Mouse (Mus musculus): ENCODE measurements around the gene Dnajb2. TPM values are rescaled to one million over a fixed set of nuclear protein-coding genes. Genes with fewer than 3 reads are reported as not detected.

The Dnajb2 gene
- polyA plus RNA-seq, 1 experiment from 2014 or later = 35.9 TPM

DNA sequence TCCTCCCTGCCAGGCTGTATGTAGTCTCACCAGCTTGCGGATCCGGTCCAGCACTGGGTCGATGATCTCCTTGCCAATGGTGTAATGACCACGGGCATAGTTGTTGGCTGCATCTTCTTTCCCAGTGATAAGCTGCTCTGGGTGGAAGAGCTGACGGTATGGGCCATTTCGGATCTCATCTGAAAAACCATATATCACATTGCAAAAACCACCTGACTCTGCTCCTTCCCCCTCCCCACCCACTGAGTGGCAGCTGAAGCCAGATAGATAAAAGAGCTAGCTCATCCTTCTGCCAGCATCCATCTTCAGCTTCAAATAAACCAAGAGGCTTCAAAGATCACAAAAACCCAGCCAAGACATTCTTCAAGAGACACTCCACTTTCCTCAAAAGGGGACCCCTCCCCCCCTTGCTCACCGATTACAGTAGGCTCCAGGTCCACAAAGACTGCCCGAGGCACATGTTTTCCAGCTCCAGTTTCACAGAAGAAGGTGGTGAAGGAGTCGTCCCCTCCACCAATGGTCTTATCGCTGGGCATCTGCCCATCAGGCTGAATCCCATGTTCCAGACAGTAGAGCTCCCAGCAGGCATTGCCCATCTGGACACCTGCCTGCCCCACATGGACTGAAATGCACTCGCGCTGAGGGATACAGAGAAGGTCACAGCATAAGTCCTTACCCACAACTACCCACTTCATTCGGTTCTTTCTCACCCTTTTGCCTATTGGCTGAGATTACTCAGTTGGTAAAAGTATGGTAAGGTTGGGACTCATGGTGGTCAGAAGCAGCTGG, 19.2 kb upstream of the Dnajb2 start:
- Histone ChIP-seq H3K9ac (replicated peaks; ENCODE audit: low read depth, low read length) (no peak overlapping the region), H3K36me3 (ENCODE audit: control insufficient read depth, insufficient read depth, low read length) (peaks cover 18% of the 10 kb centered on the region), H3K27me3 (ENCODE audit: control insufficient read depth, insufficient read depth, low read length) (peaks cover 32% of the 10 kb centered on the region), H3K4me3 (ENCODE audit: low read depth, low read length) (no peak overlapping the region), H3K9me3 (ENCODE audit: control insufficient read depth, low read length) (no peaks in the 10 kb centered on the region), H3K4me2 (ENCODE audit: low read depth, low read length) (no peak overlapping the region), H3K27ac (ENCODE audit: low read depth, low read length) (no peak overlapping the region), H3K4me1 (ENCODE audit: control insufficient read depth, insufficient read depth, low read length) (peaks cover 12% of the 10 kb centered on the region)
- no peak for ATAC-seq (ENCODE audit: low read depth)
- 80% methylated on average over 13 of the region's 13 CpGs for WGBS

DNA sequence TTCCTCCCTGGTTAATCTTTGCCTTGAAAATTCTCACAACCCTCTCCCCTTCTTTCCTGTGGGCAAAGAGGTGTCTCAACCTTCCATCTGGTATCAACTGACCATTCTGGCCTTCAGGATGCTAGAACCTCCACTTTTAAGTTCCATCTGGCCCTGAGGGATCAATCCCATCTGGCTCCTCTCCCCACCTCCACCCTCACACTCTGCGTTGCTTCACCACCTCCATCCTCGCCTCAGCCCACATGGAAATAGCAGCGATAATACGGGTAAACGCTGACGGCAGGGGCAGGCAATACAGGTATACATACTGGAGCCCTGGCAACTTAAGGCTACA, 18.3 kb upstream of the Dnajb2 start:
- Histone ChIP-seq H3K27me3 (ENCODE audit: control insufficient read depth, insufficient read depth, low read length) (peaks cover 32% of the 10 kb centered on the region), H3K27ac (ENCODE audit: low read depth, low read length) (no peak overlapping the region), H3K9me3 (ENCODE audit: control insufficient read depth, low read length) (no peaks in the 10 kb centered on the region), H3K9ac (replicated peaks; ENCODE audit: low read depth, low read length) (no peak overlapping the region), H3K36me3 (ENCODE audit: control insufficient read depth, insufficient read depth, low read length) (peaks cover 18% of the 10 kb centered on the region), H3K4me2 (ENCODE audit: low read depth, low read length) (peak overlapping the region; percentile 78; the same call in 1 of the 2 replicates), H3K4me1 (ENCODE audit: control insufficient read depth, insufficient read depth, low read length) (peaks cover 10% of the 10 kb centered on the region; the same call in 1 of the 2 replicates), H3K4me3 (ENCODE audit: low read depth, low read length) (no peak overlapping the region)
- 3% methylated on average over 6 of the region's 6 CpGs for WGBS
- no peak for ATAC-seq (ENCODE audit: low read depth)

DNA sequence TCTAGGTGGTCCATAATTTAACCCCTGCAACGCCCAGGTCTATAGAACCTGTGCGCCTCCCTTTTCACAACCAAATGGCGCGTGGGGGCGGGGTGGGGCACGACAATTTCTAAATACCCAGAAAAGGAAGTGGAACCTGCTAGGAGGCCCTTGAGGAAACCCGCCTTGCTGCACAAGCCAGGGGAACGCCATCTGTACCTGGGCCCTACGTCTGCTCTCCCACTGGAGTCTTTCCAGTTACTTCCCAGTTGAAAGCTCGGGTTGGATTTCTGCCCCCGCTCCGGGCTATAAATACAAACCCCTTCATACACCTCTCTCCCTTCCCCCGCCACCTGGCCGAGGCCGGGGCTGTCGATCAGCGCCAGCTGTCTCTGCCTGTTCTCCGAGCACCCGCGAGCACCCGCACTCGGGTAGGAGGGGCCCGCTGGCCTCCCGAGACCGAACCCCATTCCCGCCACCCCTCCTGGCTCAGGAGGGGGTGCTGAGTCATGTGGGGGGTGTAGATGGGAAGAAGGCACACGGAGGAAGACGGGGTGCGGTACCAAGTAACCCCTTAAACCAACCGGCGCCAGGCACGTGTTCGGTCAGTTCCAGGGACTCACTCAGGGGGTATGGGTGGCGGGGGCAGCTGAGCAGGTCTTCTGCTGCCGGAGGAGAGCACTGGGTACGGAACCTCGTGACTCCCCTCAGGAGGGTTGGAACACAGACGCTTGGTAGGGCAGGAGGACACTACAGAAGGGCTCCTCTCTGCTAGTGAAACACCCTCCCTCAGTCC, 17.8 kb upstream of the Dnajb2 start:
- peaks cover 10% of the 10 kb centered on the region; the same call in 1 of the 2 replicates for H3K4me1 ChIP-seq (ENCODE audit: control insufficient read depth, insufficient read depth, low read length)
- no peaks in the 10 kb centered on the region for H3K9me3 ChIP-seq (ENCODE audit: control insufficient read depth, low read length)
- peaks cover 16% of the 10 kb centered on the region for H3K36me3 ChIP-seq (ENCODE audit: control insufficient read depth, insufficient read depth, low read length)
- H3K27me3 ChIP-seq (ENCODE audit: control insufficient read depth, insufficient read depth, low read length) = peaks cover 35% of the 10 kb centered on the region
- H3K4me2 ChIP-seq (ENCODE audit: low read depth, low read length) = peak overlapping the region; percentile 78
- 2% methylated on average over 38 of the region's 38 CpGs for WGBS
- no peak overlapping the region for H3K27ac ChIP-seq (ENCODE audit: low read depth, low read length)
- peak overlapping the region; percentile 28; the same call in 1 of the 2 replicates for H3K9ac ChIP-seq (replicated peaks; ENCODE audit: low read depth, low read length)
- peak; percentile 72; the same call in 1 of the 2 replicates for ATAC-seq (ENCODE audit: low read depth)
- H3K4me3 ChIP-seq (ENCODE audit: low read depth, low read length) = peak overlapping the region; percentile 44

DNA sequence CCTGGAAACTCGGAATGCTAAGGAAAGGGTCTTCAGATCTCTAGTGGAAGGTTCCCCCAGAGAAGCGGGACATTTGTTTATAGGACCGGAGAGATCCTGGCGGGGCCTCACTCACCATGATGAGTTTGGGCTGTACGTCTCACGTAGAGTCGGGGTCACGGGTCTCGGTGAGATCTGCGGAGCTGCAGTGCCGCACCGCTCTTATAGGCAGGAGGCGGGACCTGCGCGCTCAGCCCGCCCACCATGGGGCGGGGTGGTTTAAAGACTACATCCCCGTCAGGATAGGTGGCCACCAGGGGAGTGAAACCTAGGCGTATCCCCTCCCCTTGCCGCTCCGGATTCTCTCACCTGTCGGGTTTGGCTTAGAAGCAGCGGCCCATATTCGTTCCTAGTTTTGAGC, 17.1 kb upstream of the Dnajb2 start:
- Histone ChIP-seq H3K4me1 (ENCODE audit: control insufficient read depth, insufficient read depth, low read length) (peaks cover 10% of the 10 kb centered on the region; the same call in 1 of the 2 replicates), H3K9ac (replicated peaks; ENCODE audit: low read depth, low read length) (peak overlapping the region; percentile 51), H3K4me3 (ENCODE audit: low read depth, low read length) (peak overlapping the region; percentile 44), H3K4me2 (ENCODE audit: low read depth, low read length) (peak overlapping the region; percentile 78), H3K27me3 (ENCODE audit: control insufficient read depth, insufficient read depth, low read length) (peaks cover 35% of the 10 kb centered on the region), H3K36me3 (ENCODE audit: control insufficient read depth, insufficient read depth, low read length) (peaks cover 10% of the 10 kb centered on the region; the same call in 1 of the 2 replicates), H3K9me3 (ENCODE audit: control insufficient read depth, low read length) (no peaks in the 10 kb centered on the region), H3K27ac (ENCODE audit: low read depth, low read length) (no peak overlapping the region)
- under 1% methylated on average over 22 of the region's 24 CpGs for WGBS
- ATAC-seq (ENCODE audit: low read depth) = peak; percentile 90

DNA sequence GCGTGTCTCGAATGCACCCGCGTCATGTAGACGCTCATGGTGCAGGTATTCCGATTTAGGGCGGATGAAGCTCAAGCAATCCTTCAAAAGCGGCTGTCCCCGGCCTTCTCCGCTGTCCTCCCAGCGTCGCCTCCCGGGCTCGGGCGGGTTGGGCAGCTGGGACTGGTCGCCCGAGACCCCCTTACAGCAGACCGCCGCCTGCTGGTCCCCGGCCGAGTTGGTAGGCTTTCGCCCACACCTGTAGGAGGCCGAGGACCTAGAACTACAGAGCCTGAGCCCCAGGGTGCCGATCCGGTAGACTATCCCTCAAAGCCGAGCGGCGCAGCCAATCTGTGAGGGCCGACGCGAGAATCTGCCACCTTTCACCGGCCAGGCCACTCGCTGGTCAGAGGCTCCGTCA, 16.7 kb upstream of the Dnajb2 start, which contains the start of gene Tuba4a:
Tuba4a (minus strand) TSS at position 335 of the 400 bp plus-strand sequence.
- no peak within 1 kb of the TSS for H3K27ac ChIP-seq (ENCODE audit: low read depth, low read length)
- peak; percentile 57 for ATAC-seq (ENCODE audit: low read depth)
- H3K4me1 ChIP-seq (ENCODE audit: control insufficient read depth, insufficient read depth, low read length) = peaks cover 10% of the 10 kb centered on the region; the same call in 1 of the 2 replicates
- H3K36me3 ChIP-seq (ENCODE audit: control insufficient read depth, insufficient read depth, low read length) = peaks cover 5% of the 10 kb centered on the region; the same call in 1 of the 2 replicates
- peak within 1 kb of the TSS; percentile 78 for H3K4me2 ChIP-seq (ENCODE audit: low read depth, low read length)
- peak within 1 kb of the TSS; percentile 51 for H3K9ac ChIP-seq (replicated peaks; ENCODE audit: low read depth, low read length)
- WGBS = under 1% methylated on average over 34 of the region's 34 CpGs
- peaks cover 35% of the 10 kb centered on the region for H3K27me3 ChIP-seq (ENCODE audit: control insufficient read depth, insufficient read depth, low read length)
- H3K4me3 ChIP-seq (ENCODE audit: low read depth, low read length) = peak within 1 kb of the TSS; percentile 44
- H3K9me3 ChIP-seq (ENCODE audit: control insufficient read depth, low read length) = no peaks in the 10 kb centered on the region

DNA sequence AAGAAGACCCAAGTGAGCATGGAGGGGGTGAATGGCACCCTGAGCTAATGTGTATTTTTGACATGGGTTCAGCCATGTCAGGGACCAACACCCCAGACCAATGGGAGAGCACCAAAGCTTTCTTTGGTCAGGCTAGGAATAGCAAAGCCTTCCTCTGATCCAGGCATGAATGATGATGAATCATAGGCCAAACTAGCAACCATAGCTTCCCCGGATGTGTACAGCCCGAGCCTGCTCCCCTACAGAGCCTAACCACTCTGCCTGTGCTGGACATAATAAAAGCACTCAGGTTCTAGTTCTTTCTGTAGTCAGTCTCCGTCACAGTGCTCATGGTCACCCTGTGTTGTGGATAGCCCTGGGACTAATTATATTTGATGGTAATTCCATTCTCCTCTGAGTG, 14.7 kb upstream of the Dnajb2 start:
- no peak for ATAC-seq (ENCODE audit: low read depth)
- H3K27ac ChIP-seq (ENCODE audit: low read depth, low read length) = no peak overlapping the region
- 87% methylated on average over 3 of the region's 3 CpGs for WGBS
- peaks cover 10% of the 10 kb centered on the region; the same call in 1 of the 2 replicates for H3K4me1 ChIP-seq (ENCODE audit: control insufficient read depth, insufficient read depth, low read length)
- peaks cover 35% of the 10 kb centered on the region for H3K27me3 ChIP-seq (ENCODE audit: control insufficient read depth, insufficient read depth, low read length)
- no peak overlapping the region for H3K9ac ChIP-seq (replicated peaks; ENCODE audit: low read depth, low read length)
- no peaks in the 10 kb centered on the region for H3K9me3 ChIP-seq (ENCODE audit: control insufficient read depth, low read length)
- no peak overlapping the region for H3K4me3 ChIP-seq (ENCODE audit: low read depth, low read length)
- no peaks in the 10 kb centered on the region for H3K36me3 ChIP-seq (ENCODE audit: control insufficient read depth, insufficient read depth, low read length)
- no peak overlapping the region for H3K4me2 ChIP-seq (ENCODE audit: low read depth, low read length)

DNA sequence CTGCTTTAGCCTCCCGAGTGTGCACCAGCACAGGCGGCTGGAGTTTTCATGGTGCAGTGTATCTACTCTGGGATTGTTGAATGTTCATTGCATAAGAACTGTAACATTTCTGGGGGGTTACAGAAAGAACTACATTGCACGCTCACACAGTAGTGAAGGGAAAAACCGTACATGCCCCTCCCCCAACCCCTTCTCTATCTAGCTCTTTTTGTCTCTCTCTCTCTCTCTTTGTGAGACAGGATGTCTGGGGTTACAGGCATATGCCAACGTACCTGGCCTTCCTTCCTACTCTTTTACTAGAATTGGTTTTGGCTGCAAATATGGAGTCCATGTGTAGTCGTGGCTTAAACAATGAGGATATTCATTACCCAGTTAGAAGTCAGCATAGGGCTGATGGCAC, 13.3 kb upstream of the Dnajb2 start:
- 85% methylated on average over 6 of the region's 6 CpGs for WGBS
- Histone ChIP-seq H3K9me3 (ENCODE audit: control insufficient read depth, low read length) (no peaks in the 10 kb centered on the region), H3K36me3 (ENCODE audit: control insufficient read depth, insufficient read depth, low read length) (no peaks in the 10 kb centered on the region), H3K4me1 (ENCODE audit: control insufficient read depth, insufficient read depth, low read length) (peaks cover 10% of the 10 kb centered on the region; the same call in 1 of the 2 replicates), H3K27me3 (ENCODE audit: control insufficient read depth, insufficient read depth, low read length) (peaks cover 27% of the 10 kb centered on the region), H3K9ac (replicated peaks; ENCODE audit: low read depth, low read length) (no peak overlapping the region), H3K4me3 (ENCODE audit: low read depth, low read length) (no peak overlapping the region), H3K4me2 (ENCODE audit: low read depth, low read length) (no peak overlapping the region), H3K27ac (ENCODE audit: low read depth, low read length) (no peak overlapping the region)
- ATAC-seq (ENCODE audit: low read depth) = no peak

DNA sequence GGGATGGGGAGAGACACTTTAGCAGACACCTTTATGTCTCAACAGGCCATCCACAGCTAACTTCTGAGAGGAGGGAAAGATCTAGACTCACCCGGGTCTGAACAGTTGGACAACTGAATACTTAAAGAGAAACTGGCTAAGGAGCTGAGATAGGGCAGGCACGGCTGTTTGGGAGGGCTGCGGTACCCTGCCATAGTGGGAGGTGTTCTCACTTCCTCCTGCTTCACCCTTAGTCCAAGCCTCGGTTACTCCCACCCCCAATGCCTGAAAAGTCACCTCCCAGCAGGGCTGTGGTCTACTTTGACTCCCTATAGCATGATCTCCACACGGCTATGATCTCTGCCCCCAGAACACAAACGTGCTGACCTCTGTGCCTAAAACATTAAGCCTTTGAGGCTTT, 12.7 kb upstream of the Dnajb2 start:
- WGBS = 74% methylated on average over 6 of the region's 6 CpGs

DNA sequence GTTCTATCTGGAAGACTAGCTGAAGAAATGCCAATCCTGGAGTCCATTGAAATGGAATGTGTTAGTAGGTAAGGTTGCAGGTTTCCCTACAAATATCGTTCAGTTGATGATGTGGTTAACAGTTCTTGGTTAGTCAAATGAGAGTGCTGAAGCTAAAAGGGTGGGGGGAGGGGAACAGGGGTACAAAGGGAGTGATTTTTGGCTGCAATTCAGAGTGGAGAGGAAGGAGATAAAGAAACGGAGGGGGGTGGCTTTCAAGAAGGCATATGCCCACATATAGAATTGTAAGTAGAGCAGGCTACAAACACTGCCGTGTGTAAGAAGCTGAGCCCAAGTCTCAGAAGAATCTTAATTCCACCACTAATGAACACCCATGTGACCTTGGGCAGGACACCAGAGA, 10.7 kb upstream of the Dnajb2 start:
- no peaks in the 10 kb centered on the region for H3K36me3 ChIP-seq (ENCODE audit: control insufficient read depth, insufficient read depth, low read length)
- no peaks in the 10 kb centered on the region for H3K4me1 ChIP-seq (ENCODE audit: control insufficient read depth, insufficient read depth, low read length)
- no peak for ATAC-seq (ENCODE audit: low read depth)
- 69% methylated on average over 3 of the region's 3 CpGs for WGBS
- H3K27ac ChIP-seq (ENCODE audit: low read depth, low read length) = no peak overlapping the region
- H3K4me3 ChIP-seq (ENCODE audit: low read depth, low read length) = no peak overlapping the region
- peaks cover 12% of the 10 kb centered on the region for H3K27me3 ChIP-seq (ENCODE audit: control insufficient read depth, insufficient read depth, low read length)
- no peak overlapping the region for H3K4me2 ChIP-seq (ENCODE audit: low read depth, low read length)
- no peak overlapping the region for H3K9ac ChIP-seq (replicated peaks; ENCODE audit: low read depth, low read length)
- no peaks in the 10 kb centered on the region for H3K9me3 ChIP-seq (ENCODE audit: control insufficient read depth, low read length)

More for the DNA sequence above, 12.7 kb upstream of the Dnajb2 start:
- Histone ChIP-seq H3K4me2 (ENCODE audit: low read depth, low read length) (no peak overlapping the region), H3K4me3 (ENCODE audit: low read depth, low read length) (no peak overlapping the region), H3K9ac (replicated peaks; ENCODE audit: low read depth, low read length) (no peak overlapping the region), H3K9me3 (ENCODE audit: control insufficient read depth, low read length) (no peaks in the 10 kb centered on the region), H3K27me3 (ENCODE audit: control insufficient read depth, insufficient read depth, low read length) (peaks cover 23% of the 10 kb centered on the region), H3K27ac (ENCODE audit: low read depth, low read length) (no peak overlapping the region), H3K4me1 (ENCODE audit: control insufficient read depth, insufficient read depth, low read length) (peaks cover 5% of the 10 kb centered on the region; the same call in 1 of the 2 replicates), H3K36me3 (ENCODE audit: control insufficient read depth, insufficient read depth, low read length) (no peaks in the 10 kb centered on the region)
- no peak for ATAC-seq (ENCODE audit: low read depth)

All from neural tube, embryonic 14.5 days (tissue).